Mouse (Mus musculus) CH12.LX (cell line): ENCODE data around the gene Defb43.

ENCODE experiments used
- CTCF ChIP-seq, 2 experiments: IDR thresholded peaks in 1 of 2; conservative IDR thresholded peaks in 1 of 2; 2 replicates each; pipeline ENCODE4 v1.5.1; 2011 to 2012; ENCODE audit warnings: low read depth in 2 of 2, low read length in 2 of 2, improper control_type of control experiment in 1 of 2, inconsistent platforms in 1 of 2, mild to moderate bottlenecking in 1 of 2, moderate library complexity in 1 of 2
- HCFC1 ChIP-seq: IDR thresholded peaks from 2 replicates; pipeline ENCODE4 v1.6.1; 2012; ENCODE audit warnings: low read depth, mild to moderate bottlenecking, inconsistent platforms, low read length, improper control_type of control experiment
- JUND ChIP-seq: conservative IDR thresholded peaks from 2 replicates; pipeline ENCODE4 v1.6.1; 2011; ENCODE audit warnings: low read depth, low read length, improper control_type of control experiment
- MAX ChIP-seq: IDR thresholded peaks from 2 replicates; pipeline ENCODE4 v1.6.1; 2011; ENCODE audit warnings: low read length, improper control_type of control experiment
- POLR2A ChIP-seq: IDR thresholded peaks from 2 replicates; pipeline ENCODE4 v1.6.1; 2011; ENCODE audit warnings: low read depth, mild to moderate bottlenecking, improper control_type of control experiment, low read length
- ZMIZ1 ChIP-seq: IDR thresholded peaks from 2 replicates; pipeline ENCODE4 v1.6.1; 2012; ENCODE audit warnings: low read depth, mild to moderate bottlenecking, inconsistent platforms, low read length, improper control_type of control experiment

DNA sequence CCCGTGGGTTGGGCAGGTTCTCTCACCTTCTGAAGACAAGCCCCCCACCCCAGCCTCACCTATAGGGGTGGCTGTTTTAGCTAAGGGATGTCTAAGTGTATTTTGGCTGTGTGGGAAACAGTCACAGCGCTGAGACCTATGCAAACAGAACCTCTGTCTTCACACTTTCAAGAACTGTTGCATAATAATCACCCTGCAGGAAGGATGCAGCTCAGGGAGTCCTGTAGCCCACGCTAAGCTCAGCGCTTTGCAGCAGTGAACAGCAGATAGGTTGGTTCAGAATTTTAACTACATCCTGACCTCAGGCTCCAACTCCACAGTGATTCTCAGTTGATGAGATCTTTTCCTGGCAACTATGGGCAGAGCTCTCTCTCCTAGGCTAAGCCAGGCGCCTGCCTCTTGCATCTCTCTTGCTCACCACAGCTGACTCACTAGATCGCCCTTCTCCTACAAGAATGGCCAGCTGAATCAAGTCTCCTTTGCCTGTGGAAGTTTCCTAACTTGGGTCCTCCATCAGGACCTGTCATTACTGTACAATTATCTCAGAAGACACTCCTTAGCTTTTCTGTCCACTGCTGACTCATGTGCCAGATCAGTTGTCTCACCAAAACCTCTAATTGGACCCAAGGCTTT, 9.1 kb downstream of the Defb43 start:
- TF ChIP-seq HCFC1 (no peak), POLR2A (no peak), CTCF (conservative IDR thresholded peaks at IDR 0.05 in 1 of 2, IDR thresholded peaks at IDR 0.05 in 1 of 2; ENCODE audit: low read depth in 2 of 2, low read length in 2 of 2) (no peak), MAX (no peak), ZMIZ1 (no peak), JUND (no peak)
